Mouse (Mus musculus) limb, embryonic 10.5 days (tissue): ENCODE measurements around the gene Nmrk2. TPM values are rescaled to one million over a fixed set of nuclear protein-coding genes. Genes with fewer than 3 reads are reported as not detected.
"Not testable (repeated sequence)": the region's sequence is repeated elsewhere in the genome, so short reads cannot be mapped to it uniquely, and the experiment has no call there.

ENCODE experiments used
- DNase-seq: peaks from one replicate; pipeline ENCODE4 v3.0.0-alpha.2; 2017; ENCODE audit warnings: low spot score
- H3K27ac ChIP-seq: fragments of 300-500 bp; sonication (generic); 2 replicates; pipeline ENCODE4 v1.5.1; 2016; ENCODE audit warnings: mild to moderate bottlenecking
- H3K27me3 ChIP-seq: fragments of 300-500 bp; sonication (generic); 2 replicates; pipeline ENCODE4 v1.6.1; 2016; ENCODE audit warnings: low read depth, mild to moderate bottlenecking; ENCODE audit not compliant: poor library complexity, severe bottlenecking
- H3K36me3 ChIP-seq: fragments of 300-500 bp; sonication (generic); 2 replicates; pipeline ENCODE4 v1.6.1; 2016; ENCODE audit warnings: mild to moderate bottlenecking, moderate library complexity
- H3K4me1 ChIP-seq: fragments of 300-500 bp; sonication (generic); 2 replicates; pipeline ENCODE4 v1.6.1; 2016
- H3K4me3 ChIP-seq: fragments of 300-500 bp; sonication (generic); 2 replicates; pipeline ENCODE4 v1.5.1; 2016; ENCODE audit warnings: mild to moderate bottlenecking, moderate library complexity
- H3K9me3 ChIP-seq: fragments of 300-500 bp; sonication (generic); replicated peaks from 2 replicates; pipeline ENCODE4 v1.6.1; 2016; ENCODE audit warnings: mild to moderate bottlenecking
- WGBS: fragments of 180-500 bp; shearing (Covaris S2); methylation state at CpG from one replicate; pipeline ENCODE4 v1.1.7; 2016; 5-methylcytosine and 5-hydroxymethylcytosine counted together
- polyA plus RNA-seq: library from polyadenylated mRNA; unstranded; fragments of >200 nt; fragmentation: Nextera tagmentation; extraction: Ambion mirVana; gene quantifications from 2 replicates; pipeline ENCODE4 v1.2.1, GENCODE M21; 2016

The Nmrk2 gene
- polyA plus RNA-seq, 1 experiment from 2014 or later, result not detected

DNA sequence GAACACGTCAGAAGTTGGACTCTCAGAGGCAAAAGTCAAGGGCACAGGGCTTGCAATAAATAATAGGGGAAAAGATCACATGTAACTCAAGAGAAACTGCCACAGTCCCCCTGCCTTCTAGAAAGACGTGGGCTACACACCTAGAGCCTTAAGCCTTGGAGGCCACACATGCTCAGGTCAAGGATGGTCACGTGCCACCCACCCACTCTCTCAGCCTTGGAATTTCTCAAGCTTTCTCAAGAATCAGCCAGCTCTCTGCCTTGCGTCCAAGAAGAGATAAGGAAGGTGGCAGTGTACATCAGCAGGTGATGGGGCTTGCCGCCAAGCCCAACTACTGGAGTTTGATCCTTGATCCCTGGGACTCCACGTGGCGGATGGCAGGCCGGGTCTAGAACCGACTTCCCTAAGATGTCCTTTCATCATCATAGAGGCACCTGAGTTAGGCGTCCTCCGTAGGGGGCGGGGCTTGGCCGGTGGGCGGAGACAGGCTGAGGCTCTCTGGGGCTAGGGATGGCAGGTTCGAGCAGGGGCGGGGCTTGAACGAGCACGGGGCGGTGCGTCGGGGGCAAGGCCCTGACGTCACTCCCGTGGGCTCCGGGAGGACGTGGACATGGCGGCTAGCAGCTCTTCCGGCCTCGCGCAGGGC, 30.9 kb upstream of the Nmrk2 start, which contains the start of gene Zfr2:
Zfr2 (plus strand) TSS at position 576 of the 646 bp plus-strand sequence.
- H3K36me3 ChIP-seq, result no peaks in the 10 kb centered on the region
- DNase-seq, result peak; percentile 87
- 8% methylated on average over 29 of the region's 29 CpGs for WGBS
- H3K4me3 ChIP-seq, result peak within 1 kb of the TSS; percentile 86
- H3K27ac ChIP-seq, result peak within 1 kb of the TSS; percentile 90
- H3K4me1 ChIP-seq, result peaks cover 34% of the 10 kb centered on the region
- H3K9me3 ChIP-seq, result no peaks in the 10 kb centered on the region
- H3K27me3 ChIP-seq, result peaks cover 65% of the 10 kb centered on the region

DNA sequence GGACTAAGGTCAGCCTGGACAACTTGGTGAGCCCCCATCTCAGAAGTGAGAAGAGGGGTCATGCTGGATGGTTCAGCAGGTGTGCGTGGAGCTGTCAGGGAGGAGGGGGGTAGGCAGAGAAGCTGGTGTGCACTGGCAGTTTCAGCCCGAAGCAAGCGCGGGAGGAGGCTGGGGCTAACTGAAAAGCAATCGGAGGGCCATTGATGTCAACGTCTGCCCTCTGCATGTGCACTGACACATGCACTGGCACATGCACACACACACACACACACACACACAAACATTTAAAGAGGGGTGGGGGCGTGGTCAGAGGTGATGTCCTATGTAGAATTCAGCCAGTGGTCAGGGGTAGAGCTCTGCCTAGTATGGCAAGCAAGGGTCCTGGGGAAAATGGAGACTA, 29.6 kb upstream of the Nmrk2 start:
- H3K4me3 ChIP-seq, result no peak overlapping the region

DNA sequence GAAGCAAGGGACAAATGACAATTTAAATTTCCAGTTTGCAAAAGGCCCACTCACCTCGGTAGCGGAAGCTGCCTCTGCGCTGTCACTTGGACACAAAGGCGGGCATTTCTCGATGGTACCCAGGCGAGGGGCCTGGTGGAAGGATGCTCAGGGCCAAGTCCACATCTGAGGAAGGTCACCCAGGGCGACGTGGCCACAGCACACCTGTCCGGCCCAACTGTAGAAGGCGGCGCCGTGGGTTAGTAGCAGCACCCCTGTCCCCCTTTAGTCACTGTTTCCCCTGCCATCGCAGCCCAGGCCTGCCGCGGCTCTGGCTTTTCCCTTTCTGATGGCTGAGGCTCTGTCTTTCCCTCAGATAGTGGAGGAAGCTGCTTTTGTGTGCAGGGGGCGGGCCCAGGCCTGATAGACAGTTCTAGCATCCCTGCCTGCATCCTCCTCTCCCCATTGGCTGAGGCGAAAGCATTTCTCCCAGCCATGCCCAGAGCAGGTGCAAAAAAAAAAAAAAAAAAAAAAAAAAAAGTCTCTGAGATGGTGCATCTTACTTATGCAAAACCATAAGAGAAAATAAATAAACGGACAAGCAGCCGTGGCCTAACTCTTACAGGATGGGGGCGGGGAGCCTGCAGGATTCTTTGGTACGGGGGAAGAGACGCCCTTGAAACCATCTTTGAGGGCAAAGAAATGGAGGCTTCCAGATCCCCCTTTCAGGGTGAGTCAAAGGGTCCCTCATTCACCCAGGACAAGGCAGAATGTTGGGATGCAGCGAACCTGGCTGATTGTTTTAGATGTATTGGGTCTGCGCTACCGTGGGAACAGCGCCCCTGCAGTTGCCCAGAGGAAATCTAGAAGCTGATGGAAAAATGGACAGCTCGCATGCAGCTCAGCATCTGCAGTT, 28.8 kb upstream of the Nmrk2 start, which contains the start of gene Atcay:
Atcay (minus strand) TSS at position 396 of the 895 bp plus-strand sequence.
- Histone ChIP-seq H3K27ac (no peak within 1 kb of the TSS), H3K4me1 (peaks cover 29% of the 10 kb centered on the region), H3K36me3 (no peaks in the 10 kb centered on the region), H3K27me3 (peaks cover 55% of the 10 kb centered on the region), H3K4me3 (peak within 1 kb of the TSS; percentile 17), H3K9me3 (no peaks in the 10 kb centered on the region)
- no peak for DNase-seq
- WGBS, result 11% methylated on average over 27 of the region's 27 CpGs

More for the DNA sequence above, 29.6 kb upstream of the Nmrk2 start:
- H3K9me3 ChIP-seq, result no peaks in the 10 kb centered on the region
- H3K27me3 ChIP-seq, result peaks cover 53% of the 10 kb centered on the region
- no peak overlapping the region for H3K27ac ChIP-seq
- H3K36me3 ChIP-seq, result no peaks in the 10 kb centered on the region
- WGBS, result 62% methylated on average over 7 of the region's 7 CpGs
- peaks cover 29% of the 10 kb centered on the region for H3K4me1 ChIP-seq
- no peak for DNase-seq

DNA sequence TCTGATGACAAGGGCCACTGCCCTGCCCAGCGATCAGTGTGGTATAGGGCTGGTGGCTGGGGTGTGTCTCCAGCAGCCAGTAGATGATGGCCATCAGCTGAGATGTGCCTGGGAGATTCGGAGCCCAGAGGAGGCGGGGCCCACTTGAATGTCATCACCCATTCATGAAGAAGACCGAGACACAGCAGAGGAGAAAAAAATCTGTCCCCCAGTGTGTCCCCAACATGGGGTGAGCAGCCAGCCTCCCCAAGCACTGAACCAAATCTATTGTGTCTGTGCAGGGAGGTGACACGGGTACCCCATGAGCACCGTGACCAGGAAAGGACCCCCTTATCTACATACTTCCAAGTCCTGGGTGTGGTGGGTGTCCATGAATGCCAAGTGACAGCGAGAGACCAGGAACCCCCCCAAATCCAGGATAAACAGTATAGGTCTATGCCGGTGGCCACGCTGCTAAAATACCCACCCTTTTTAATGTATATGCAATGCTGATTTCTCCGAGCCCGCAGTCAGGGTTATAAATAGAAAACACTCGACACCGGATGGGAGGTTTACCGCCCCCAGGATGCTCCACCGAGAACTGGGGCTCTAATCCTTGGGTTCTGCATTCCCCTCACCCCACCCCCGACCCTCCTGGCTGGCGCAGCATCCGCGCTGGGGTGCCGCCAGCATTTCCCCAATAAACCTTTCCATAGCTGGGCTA, 28.0 kb upstream of the Nmrk2 start:
- H3K27me3 ChIP-seq, result peaks cover 56% of the 10 kb centered on the region
- DNase-seq, result no peak
- peak overlapping the region; percentile 17 for H3K4me3 ChIP-seq
- H3K4me1 ChIP-seq, result peaks cover 29% of the 10 kb centered on the region
- no peak overlapping the region for H3K27ac ChIP-seq
- H3K36me3 ChIP-seq, result no peaks in the 10 kb centered on the region
- H3K9me3 ChIP-seq, result no peaks in the 10 kb centered on the region
- 9% methylated on average over 20 of the region's 20 CpGs for WGBS

DNA sequence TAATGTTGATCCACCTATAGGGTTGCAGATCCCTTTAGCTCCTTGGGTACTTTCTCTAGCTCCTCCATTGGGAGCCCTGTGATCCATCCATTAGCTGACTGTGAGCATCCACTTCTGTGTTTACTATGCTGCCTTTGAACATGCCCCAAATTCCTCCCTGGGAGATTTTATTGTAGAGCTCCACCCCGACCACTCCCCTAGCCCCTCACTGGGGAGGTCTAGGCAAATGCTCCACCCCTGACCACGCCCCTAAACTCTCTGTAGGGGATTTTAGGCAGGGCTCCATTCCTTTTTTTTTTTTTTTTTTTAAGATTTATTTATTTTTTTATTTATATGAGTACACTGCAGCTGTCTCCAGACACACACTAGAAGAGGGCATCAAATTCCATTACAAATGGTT, 21.9 kb upstream of the Nmrk2 start:
- H3K4me1 ChIP-seq, H3K4me3 ChIP-seq, DNase-seq, H3K27ac ChIP-seq, H3K36me3 ChIP-seq, H3K9me3 ChIP-seq: not testable (repeated sequence)
- 48% methylated on average over 2 of the region's 2 CpGs for WGBS
- peaks cover 14% of the 10 kb centered on the region for H3K27me3 ChIP-seq

DNA sequence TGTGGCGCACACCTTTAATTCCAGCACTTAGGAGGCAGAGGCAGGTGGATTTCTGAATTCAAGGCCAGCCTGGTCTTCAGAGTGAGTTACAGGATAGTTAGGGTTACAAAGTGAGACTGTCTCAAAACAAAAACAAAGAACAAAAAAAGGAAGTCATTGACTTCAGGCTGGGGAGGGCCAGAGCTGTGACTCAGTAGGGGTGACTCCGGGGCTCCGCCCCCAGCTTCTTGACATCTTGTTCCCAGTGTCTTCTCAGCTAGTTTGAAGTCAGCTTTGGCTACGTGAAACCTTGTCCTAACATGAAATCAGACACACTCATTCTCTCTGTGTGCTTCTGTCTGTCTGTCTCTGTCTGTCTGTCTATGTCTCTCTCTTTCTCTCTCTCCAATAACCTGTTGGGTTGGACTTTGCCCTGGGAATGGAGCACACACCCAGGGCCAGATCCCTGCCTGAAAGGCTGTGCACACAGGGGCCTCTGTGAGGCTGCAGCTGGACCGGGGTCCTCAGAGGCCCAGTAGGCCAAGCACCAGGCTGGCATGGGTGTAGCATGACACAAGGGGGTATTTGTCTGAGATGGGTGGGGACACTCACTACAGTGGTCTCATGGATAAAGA, 19.7 kb upstream of the Nmrk2 start:
- no peak overlapping the region for H3K4me3 ChIP-seq
- H3K27me3 ChIP-seq, result peaks cover 6% of the 10 kb centered on the region
- no peaks in the 10 kb centered on the region for H3K9me3 ChIP-seq
- DNase-seq, result no peak
- WGBS, result 84% methylated on average over 5 of the region's 5 CpGs
- 0 out of 2 replicates have a peak, but pooled peaks cover 3% of the 10 kb centered on the region for H3K4me1 ChIP-seq
- H3K36me3 ChIP-seq, result no peaks in the 10 kb centered on the region
- H3K27ac ChIP-seq, result no peak overlapping the region

DNA sequence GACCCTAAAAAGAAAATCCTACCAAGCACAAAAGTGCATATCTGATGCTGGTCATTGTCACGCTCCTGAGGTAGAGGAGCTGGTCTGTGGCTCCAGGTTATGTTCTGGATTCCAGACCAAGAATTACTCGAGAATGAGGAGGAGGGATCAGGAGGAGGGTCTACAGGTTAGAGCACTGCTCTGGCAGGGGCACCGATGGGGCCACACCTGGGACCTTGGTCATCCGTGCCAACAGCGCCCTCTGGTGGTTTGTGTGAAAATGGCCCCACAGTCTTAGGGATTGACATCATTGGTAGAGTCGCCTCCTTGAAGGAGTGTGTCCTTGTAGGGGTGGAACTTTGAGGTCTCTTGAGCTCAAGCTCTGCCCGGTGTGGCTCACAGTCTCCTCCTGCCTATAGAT, 16.1 kb upstream of the Nmrk2 start:
- Histone ChIP-seq H3K4me1 (0 out of 2 replicates have a peak, but pooled peaks cover 3% of the 10 kb centered on the region), H3K36me3 (no peaks in the 10 kb centered on the region), H3K27ac (no peak overlapping the region), H3K9me3 (no peaks in the 10 kb centered on the region), H3K4me3 (no peak overlapping the region), H3K27me3 (no peaks in the 10 kb centered on the region; the same call in 1 of the 2 replicates)
- peak; percentile 80 for DNase-seq
- 38% methylated on average over 7 of the region's 7 CpGs for WGBS

GRCm38 (mm10) chr10:81217267-81217666, 15.4 kb upstream of the Nmrk2 start:
- H3K9me3 ChIP-seq, DNase-seq, H3K4me3 ChIP-seq, H3K27ac ChIP-seq, H3K27me3 ChIP-seq, H3K4me1 ChIP-seq, H3K36me3 ChIP-seq: not testable (repeated sequence)
- 27% methylated on average over 1 of the region's 1 CpGs for WGBS

- WGBS, result 86% methylated on average over 6 of the region's 6 CpGs
- Histone ChIP-seq H3K4me3 (no peak overlapping the region), H3K27ac (no peak overlapping the region), H3K27me3 (no peaks in the 10 kb centered on the region; the same call in 1 of the 2 replicates), H3K36me3 (no peaks in the 10 kb centered on the region), H3K4me1 (0 out of 2 replicates have a peak, but pooled peaks cover 3% of the 10 kb centered on the region), H3K9me3 (no peaks in the 10 kb centered on the region; the same call in 1 of the 2 replicates)
- no peak for DNase-seq
Observed at GRCm38 (mm10) chr10:81216810-81217209, 15.0 kb upstream of the Nmrk2 start.

- 88% methylated on average over 6 of the region's 6 CpGs for WGBS
Observed at GRCm38 (mm10) chr10:81216260-81216659, 14.4 kb upstream of the Nmrk2 start.

GRCm38 (mm10) chr10:81210154-81210553, 8.3 kb upstream of the Nmrk2 start:
- no peak for DNase-seq
- Histone ChIP-seq H3K4me1 (no peaks in the 10 kb centered on the region), H3K9me3 (peaks cover 2% of the 10 kb centered on the region; the same call in 1 of the 2 replicates), H3K4me3 (no peak overlapping the region), H3K27ac (no peak overlapping the region), H3K27me3 (no peaks in the 10 kb centered on the region), H3K36me3 (no peaks in the 10 kb centered on the region)
- 94% methylated on average over 5 of the region's 5 CpGs for WGBS

More at GRCm38 (mm10) chr10:81216260-81216659, 14.4 kb upstream of the Nmrk2 start:
- no peak overlapping the region for H3K27ac ChIP-seq
- H3K4me1 ChIP-seq, result 0 out of 2 replicates have a peak, but pooled peaks cover 3% of the 10 kb centered on the region
- no peaks in the 10 kb centered on the region; the same call in 1 of the 2 replicates for H3K27me3 ChIP-seq
- H3K9me3 ChIP-seq, result no peaks in the 10 kb centered on the region; the same call in 1 of the 2 replicates
- DNase-seq, result no peak
- H3K36me3 ChIP-seq, result no peaks in the 10 kb centered on the region
- no peak overlapping the region for H3K4me3 ChIP-seq

DNA sequence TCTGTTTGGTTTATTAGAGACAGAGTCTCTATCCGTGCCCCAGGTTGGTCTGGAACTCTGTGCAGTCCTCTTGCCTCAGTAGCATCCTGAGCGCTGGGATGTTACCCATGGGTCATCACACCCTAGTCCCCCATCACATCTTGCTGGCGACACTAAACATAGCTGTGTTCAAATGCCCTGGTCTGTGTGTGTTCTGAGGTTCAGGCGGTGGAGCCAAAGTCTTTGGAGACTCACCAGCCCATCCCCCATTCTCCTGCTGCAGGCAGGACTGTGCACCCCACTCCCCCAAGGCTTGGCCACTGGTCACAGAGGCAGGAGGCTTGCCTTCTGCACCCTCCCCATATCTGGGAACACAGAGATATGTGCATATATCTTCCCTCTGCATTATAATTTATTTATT, 2.3 kb upstream of the Nmrk2 start:
- no peak for DNase-seq
- Histone ChIP-seq H3K4me1 (no peaks in the 10 kb centered on the region), H3K36me3 (no peaks in the 10 kb centered on the region), H3K9me3 (no peaks in the 10 kb centered on the region), H3K27ac (no peak overlapping the region), H3K4me3 (no peak overlapping the region), H3K27me3 (peaks cover 18% of the 10 kb centered on the region)
- WGBS, result 72% methylated on average over 4 of the region's 4 CpGs
